Mouse (Mus musculus) layer of hippocampus, adult 8-10 months (tissue): ENCODE measurements around the gene Retreg1. TPM values are rescaled to one million over a fixed set of nuclear protein-coding genes. Genes with fewer than 3 reads are reported as not detected.

ENCODE experiments used
- DNase-seq, 2 experiments: peaks; one replicate each; pipeline ENCODE4 v3.0.0; 2022; ENCODE audit warnings: low spot score in 2 of 2
- total RNA-seq, 4 experiments: library from RNA; stranded (reverse); gene quantifications; 2 replicates each; pipeline ENCODE4 v1.2.4; 2022

The Retreg1 gene
- total RNA-seq, 4 experiments from 2014 or later: 33.9 to 36.7 (median 35.5) TPM

- DNase-seq: no peak
Measured at GRCm38 (mm10) chr15:25828464-25828863, 14.5 kb upstream of the Retreg1 start.

GRCm38 (mm10) chr15:25830426-25830825 is 12.6 kb upstream of the Retreg1 start:
- DNase-seq: no peak

GRCm38 (mm10) chr15:25834282-25834681 is 8.7 kb upstream of the Retreg1 start:
- DNase-seq: no peak

DNA sequence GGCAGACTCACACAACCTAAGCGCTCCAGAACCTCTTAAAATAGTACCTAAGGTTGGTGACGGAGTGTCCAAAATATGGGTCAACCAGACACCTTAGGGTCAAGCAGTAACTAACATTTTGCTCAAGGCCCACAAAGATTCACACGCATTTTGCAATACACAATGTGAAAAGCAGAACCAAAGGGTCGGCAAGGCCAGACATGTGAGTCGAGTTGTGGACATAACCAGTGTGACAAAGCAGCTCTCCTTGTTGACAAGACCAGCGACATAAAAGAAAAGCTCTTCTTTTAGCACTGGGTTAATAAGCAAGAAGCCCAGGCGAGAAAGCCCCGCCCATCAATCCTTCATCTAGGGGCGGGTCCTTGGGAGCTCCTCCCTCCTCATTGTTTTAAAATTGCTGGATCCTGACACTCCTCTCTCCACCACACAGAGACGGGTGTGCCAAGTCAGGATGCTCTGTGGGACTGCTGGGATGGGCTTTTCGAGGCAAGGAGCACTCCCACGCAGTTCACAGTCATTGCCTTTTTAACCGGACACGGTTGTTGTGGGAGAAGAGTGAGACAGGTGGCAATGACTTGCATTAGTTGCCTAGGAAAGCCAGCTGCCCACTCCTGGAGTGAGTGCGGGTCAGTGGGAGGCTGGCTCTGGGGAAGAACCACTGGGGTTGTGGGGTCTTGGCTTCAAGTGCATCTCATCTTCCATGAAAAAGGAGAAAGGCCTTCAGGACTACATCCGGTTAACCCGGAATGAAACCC is 7.9 kb upstream of the Retreg1 start:
- no peak for DNase-seq

- peak in 1 of 2 experiments; percentile 71 for DNase-seq
Measured at GRCm38 (mm10) chr15:25842462-25843085, 406 bp upstream of the Retreg1 start.

- no peak for DNase-seq
Measured at GRCm38 (mm10) chr15:25844013-25844570, 1.1 kb downstream of the Retreg1 start.

DNA sequence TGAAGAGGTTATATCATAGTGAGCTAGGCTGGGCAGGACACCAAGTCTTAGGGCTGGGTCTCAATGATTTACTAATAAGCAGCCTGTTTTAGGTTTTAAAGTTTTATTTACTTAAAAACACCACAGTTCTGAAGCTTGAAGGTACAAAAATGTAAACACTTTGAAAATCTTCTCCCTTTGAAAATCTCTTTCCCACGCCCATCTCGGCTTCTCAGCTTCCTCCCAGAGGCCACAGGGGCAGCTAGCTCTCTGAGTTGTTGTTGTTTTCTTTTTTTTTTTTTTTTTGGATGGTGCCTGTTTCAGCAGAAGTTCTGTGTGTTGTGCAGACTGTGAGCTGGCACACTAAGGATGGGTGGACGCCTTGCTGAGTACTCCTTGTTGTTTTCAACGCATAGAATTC is 1.8 kb downstream of the Retreg1 start:
- no peak for DNase-seq

GRCm38 (mm10) chr15:25847576-25848168 is 4.7 kb downstream of the Retreg1 start:
- DNase-seq: no peak

- DNase-seq: no peak
Measured at GRCm38 (mm10) chr15:25850552-25850951, 7.6 kb downstream of the Retreg1 start.

GRCm38 (mm10) chr15:25854270-25854904 is 11.4 kb downstream of the Retreg1 start:
- peak in 1 of 2 experiments; percentile 34 for DNase-seq

GRCm38 (mm10) chr15:25858611-25859058 is 15.7 kb downstream of the Retreg1 start:
- no peak for DNase-seq

DNA sequence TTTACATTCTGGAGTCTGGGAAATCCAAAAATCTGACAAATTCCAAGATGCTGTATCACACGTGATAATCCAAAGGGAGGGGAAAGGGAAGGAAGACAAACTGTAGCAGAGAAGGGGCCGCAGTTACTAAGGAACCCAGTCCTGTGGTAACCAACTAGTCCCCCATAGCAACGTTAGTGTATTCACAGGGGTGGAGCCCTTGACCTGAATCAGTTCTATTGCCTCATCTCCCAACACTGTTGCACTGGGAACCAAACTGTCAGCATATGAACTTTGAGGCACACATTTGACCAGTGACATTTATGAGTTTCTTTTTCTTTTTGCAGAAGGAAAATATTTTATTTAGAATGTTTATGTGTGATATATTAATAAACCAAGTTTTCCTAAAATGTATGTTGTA is 16.5 kb downstream of the Retreg1 start:
- DNase-seq: no peak

GRCm38 (mm10) chr15:25861900-25862299 is 18.9 kb downstream of the Retreg1 start:
- no peak for DNase-seq

GRCm38 (mm10) chr15:25865605-25866004 is 22.6 kb downstream of the Retreg1 start:
- no peak for DNase-seq

GRCm38 (mm10) chr15:25866106-25866505 is 23.1 kb downstream of the Retreg1 start:
- DNase-seq: no peak

GRCm38 (mm10) chr15:25869129-25869528 is 26.1 kb downstream of the Retreg1 start:
- no peak for DNase-seq

- no peak for DNase-seq
Measured at GRCm38 (mm10) chr15:25871470-25871869, 28.5 kb downstream of the Retreg1 start.

DNA sequence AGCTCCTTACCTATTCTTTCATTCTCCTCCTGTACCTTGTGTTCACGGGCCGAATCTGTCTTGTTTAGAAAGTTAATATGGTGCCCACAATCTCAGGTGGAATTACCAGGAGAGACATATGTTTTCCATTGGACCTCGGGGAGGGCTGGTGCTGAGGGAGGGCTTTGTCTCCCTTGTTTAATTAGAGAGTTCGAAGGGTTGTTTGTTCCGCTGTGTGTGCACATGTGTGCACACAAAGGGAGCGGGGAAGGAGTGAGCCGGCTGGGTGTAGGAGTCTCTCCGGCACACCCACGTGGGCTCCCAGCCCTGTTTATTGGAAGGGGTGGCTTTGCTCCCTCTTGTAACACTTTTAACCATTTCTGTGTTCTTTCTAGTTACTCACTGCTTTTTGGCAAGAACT is 29.1 kb downstream of the Retreg1 start:
- no peak for DNase-seq

DNA sequence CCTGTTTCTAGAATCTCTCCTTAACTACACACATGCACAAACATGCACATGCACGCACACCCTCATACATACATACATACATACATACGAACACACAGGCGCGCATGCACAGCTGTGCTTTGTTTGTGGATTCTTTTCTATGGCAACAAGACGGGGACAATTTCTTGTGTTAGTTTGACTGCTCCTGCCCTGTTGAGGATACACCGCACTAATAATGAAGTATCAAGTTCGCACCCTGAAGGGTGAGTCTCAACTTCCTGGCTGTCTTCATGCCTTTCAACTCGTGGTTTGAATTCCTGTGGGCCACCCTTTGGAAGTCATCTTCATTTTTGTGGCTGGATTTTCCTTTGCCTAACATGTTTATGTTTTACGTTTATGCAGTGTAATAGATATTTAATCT is 29.7 kb downstream of the Retreg1 start:
- DNase-seq: no peak

DNA sequence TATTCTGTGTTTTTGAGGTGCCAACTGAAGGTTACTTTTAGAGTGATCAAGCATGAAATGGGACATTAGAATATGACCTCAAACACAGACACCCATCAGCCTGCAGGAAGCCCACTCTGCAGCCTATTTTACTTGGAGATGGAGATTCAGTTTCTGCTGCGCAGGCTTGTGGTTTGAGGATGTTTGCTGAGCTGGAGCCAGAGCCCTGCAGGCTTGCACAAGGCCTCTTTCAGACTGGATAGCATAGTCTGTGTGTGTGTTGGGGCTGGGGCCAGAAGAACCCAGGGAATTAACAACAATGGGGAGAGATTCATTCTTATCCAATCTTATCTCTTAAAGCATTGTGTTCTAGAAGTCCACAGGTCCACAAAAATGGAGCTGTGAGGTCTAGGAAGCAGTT is 30.6 kb downstream of the Retreg1 start:
- DNase-seq: no peak

DNA sequence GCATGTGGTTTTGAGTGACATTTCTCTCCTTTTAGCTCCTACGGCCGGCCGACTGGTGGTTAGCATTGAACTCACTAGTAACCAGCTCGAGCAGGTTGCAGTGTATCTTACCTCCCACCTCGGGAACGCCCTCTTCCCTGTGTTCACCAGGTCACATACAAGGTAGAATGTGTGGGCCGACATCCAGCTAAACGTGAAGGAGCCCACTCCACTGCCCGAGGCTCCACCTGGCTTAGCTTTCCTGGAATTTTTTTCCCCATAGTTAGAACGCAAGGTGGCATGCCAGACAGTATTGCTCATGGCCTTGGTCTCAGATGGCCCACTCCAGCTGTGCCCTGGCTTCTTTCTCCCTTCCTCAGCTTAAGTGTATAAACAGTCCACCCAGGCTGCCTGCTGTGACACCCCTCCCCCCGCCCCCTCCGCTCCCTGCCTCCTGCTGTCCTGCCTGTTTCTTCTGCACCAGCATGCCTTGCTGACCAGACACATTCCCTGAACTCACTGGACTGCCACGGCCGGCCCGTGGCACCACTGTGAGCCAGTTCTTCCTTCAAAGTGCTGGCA is 33.7 kb downstream of the Retreg1 start:
- no peak for DNase-seq
